Mouse (Mus musculus) liver (tissue): Measurements from ENCODE around the gene Smtnl2.
A peak's percentile ranks its signal among the peaks of the same experiment; 100 is the strongest.
"Not testable (repeated sequence)": the region's sequence is repeated elsewhere in the genome, so short reads cannot be mapped to it uniquely, and the experiment has no call there.

ENCODE experiments used
- DNase-seq: peaks from one replicate; pipeline ENCODE4 v3.0.0-alpha.2; 2020; ENCODE audit warnings: mixed read lengths

Gene Smtnl2

GRCm38 (mm10) chr11:72354971-72355728 is 56.4 kb downstream of the Smtnl2 start:
- peak; percentile 75 for DNase-seq

DNA sequence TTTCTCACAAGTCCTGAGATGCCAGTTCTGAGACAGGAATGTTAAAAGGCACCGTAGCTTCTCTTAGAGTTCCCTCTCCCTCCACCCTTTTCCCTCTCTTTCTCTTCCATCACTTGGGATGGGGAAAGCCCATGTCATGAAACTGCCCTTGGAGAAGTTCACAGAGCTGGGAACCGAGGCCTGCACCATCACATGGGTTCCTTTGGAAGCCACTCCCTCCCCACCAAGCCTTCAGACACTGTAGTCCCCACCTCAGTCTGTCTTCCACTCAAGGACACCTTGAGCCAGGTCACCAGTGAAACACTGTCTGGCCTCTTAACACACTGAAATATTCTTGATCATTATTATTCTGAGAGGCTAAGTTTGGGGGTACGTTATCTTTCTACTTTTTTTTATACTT is 58.3 kb downstream of the Smtnl2 start:
- no peak for DNase-seq

DNA sequence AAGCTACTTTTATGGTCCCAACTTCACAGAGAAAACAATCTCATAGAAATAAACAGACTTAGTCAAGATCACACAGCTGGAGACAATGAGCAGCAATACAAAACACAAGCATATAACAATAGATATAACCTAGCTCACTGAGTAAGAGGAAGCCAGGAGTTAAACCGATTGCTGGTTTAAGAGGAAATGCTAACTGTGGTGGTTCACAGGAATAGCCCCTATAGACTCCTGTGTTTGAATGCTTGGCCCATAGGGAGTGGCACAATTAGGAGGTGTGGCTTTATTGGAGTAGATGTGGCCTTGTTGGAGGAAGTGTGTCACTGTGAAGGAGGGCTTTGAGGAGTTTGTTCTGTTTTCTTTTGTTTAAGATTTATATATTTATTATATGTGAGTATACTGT is 59.2 kb downstream of the Smtnl2 start:
- DNase-seq = no peak

DNA sequence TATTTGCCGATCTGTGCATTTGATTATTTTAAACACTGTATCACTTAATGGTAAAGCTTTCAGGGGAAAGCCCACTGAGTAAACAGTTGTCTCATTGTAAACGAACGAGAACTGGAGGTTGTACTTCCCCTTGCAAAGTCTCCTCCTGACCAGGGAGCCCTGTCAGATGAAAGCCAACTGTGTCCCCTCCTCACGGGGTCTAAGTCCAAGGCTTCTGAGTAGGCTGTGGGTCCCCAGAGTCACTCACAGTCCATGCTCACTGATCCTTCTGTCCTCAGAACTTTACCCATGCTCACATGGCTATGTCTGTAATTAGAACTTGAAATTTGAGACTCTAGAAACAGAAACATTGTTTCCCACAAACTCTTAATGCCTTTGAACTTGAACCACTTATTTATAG is 61.9 kb downstream of the Smtnl2 start:
- DNase-seq = no peak

DNA sequence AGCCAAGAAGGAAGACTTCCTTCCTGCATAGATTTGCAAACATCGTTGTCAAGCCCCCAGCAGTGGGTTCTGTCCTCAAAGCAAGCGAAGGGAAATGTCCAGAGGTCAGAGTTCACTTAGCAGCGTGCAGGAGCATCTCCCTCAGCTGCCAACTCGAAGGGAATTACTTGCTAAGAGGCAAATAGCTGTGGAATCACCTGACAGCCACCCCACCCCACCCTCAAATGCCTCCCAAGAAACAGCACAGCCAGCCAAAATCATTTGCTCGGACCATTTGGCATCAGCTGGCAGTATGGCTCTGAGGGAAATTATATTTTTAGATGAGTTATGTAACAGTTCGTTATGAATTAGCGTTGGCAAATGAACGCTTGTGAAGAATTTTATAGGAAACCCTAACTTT is 62.5 kb downstream of the Smtnl2 start:
- no peak for DNase-seq

- DNase-seq = no peak
These were observed 63.0 kb downstream of the Smtnl2 start for GRCm38 (mm10) chr11:72348563-72348962.

- no peak for DNase-seq
These were observed 67.0 kb downstream of the Smtnl2 start for GRCm38 (mm10) chr11:72344486-72344885.

- DNase-seq = peak; percentile 65
These were observed 67.6 kb downstream of the Smtnl2 start for GRCm38 (mm10) chr11:72343904-72344303.

GRCm38 (mm10) chr11:72343238-72343625 is 68.3 kb downstream of the Smtnl2 start:
- DNase-seq = not testable (repeated sequence)

- DNase-seq = peak; percentile 55
These were observed 68.8 kb downstream of the Smtnl2 start for GRCm38 (mm10) chr11:72342549-72343237.

GRCm38 (mm10) chr11:72339716-72340115 is 71.8 kb downstream of the Smtnl2 start:
- DNase-seq = no peak
